Mouse (Mus musculus) layer of hippocampus, adult 8-10 months (tissue): ENCODE results near the gene Cntd1. TPM values are rescaled to one million over a fixed set of nuclear protein-coding genes. Genes with fewer than 3 reads are reported as not detected.

Experiments
- DNase-seq, 2 experiments: peaks; one replicate each; pipeline ENCODE4 v3.0.0; 2022; ENCODE audit warnings: low spot score in 2 of 2
- total RNA-seq, 4 experiments: library from RNA; stranded (reverse); gene quantifications; 2 replicates each; pipeline ENCODE4 v1.2.4; 2022

The Cntd1 gene
- total RNA-seq: 1 to 10 TPM in 1 of 4 experiments, under 1 TPM in 3; 0.16 to 1.4 (median 0.52) TPM

- peak; percentile 78 to 82 for DNase-seq
Observed at GRCm38 (mm10) chr11:101278223-101279192, at the start of gene Cntd1, which contains the start of gene Coa3. Gene Cntd1 (plus strand): TSS chr11:101279012. Gene Coa3 (minus strand): TSS chr11:101279114.

DNA sequence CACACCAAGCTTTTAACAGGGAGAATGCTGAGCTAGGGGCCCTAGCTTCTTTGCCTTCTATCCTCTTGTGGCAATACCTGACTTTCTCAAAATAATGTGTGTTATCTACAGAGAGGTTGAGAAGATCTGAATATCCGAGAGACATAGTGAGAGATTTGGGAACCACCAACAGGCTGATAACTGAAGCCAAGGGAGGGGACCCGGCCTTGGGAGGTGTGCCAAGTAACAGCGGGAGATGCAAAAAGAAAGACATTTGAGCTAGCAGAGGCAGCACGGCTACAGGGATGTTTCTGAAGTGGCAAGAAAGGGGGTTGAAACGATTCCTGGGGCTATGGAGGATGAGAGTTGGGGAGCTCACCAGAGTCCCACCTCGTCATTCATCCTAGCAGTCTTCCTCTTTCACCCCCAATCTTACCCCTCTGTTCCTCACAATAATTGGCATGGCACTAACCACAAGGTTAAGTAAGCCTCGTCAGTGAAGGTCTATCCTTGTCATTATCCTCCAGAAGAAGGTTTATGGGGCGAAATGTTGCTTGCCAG, 49.4 kb upstream of the Cntd1 start:
- DNase-seq: no peak

DNA sequence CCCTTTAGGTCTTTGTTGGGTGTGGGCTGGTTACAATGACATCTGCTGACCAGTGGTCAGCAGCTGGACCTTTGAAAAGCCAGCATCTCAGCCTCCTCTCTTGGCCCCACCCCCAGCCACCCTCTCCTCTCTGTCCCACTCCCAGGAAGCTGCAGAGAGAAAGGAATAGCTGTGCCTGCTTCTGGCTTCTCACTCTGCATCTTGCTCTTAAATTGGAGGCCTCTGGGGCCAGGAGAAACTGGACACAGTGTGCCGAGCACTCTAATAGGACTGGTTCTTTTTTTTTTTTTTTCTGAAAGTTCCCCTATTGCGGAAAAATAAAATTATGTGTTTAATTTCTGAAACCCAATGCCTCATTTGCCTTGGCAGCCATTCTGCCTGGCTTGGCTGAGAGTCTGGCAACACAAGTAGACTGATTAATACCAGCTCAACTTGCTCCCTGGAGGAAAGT, 48.7 kb upstream of the Cntd1 start:
- peak in 1 of 2 experiments; percentile 31 for DNase-seq

GRCm38 (mm10) chr11:101230526-101230925, 48.3 kb upstream of the Cntd1 start:
- DNase-seq: no peak

DNA sequence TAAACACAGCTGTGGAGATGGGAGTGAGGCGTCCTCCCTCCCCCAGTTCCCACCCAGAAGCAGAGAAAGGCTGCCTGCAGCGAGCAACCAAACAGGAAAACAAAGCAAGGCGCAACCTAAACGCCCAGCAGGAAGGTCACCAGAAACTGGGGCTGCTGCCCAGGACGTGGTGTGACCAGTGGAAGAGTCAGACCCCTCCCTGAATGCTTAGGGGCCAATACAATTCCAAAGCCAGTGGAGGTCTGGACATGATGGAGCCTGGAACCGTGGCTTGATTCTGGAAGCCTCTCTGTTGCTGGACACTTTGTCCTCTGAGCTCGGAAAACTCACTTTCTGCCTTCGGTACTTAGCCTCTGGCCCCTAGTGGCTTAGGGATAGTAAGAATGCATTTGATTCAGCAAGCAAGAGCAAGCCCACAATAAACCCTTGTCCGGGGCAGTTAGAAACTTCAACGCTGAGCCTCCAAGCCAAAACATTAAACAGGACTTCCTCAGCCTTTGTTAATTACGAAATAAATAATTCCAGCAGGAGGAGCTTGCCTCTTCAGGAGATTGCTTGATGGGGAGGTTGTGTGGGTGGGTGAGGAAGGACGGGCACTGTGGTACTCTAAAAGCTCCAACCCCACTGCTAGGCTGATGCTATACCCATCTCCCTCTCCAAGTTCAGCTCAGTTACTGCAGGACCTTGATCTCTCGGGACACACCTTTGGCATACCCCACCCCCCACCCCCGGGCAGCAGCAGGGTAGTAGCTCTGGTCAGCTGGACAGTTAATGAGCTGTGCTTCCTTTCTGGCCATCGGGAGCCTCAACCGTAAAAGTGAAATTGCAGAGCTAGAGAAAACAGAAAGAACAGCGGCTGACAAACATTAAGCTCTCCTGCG, 47.6 kb upstream of the Cntd1 start:
- peak in 1 of 2 experiments; percentile 21 for DNase-seq

DNA sequence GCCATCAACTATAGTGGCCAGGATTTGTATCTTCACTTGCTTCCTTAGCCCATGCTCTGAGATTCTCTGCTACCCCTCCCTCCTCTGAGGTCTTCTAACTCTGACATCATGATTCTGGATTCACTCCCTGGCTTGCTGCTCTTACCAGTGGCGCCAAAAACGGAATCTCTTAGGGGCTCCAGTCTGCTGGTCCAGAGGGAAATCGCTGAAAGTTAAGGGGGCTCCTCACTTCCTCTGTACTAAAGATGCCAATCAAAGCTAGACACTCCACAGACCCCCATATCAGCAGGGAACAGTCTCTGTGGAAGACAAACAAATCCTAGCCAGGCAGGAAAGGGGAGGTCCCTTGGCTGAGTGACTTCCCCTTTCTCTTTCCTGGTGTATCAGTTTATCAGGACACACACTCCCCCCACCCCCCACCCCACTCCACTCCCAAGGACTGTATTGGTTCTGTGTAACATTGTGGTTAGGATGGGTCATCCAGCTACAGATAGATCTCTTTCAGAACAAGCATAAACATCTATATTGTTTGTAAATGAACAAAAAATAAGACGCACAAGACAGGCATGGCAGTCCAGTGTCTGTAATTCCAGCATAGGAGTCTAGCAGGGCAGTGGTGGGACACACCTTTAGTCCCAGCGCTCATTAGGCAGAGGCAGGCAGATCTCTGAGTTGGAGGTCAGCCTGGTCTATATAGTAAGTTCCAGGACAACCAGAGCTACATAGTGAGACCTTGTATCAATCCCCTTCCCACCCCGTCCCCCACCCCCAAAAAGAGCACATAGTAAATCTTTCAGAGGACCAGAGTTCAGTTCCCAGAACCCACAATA, 46.6 kb upstream of the Cntd1 start:
- no peak for DNase-seq

DNA sequence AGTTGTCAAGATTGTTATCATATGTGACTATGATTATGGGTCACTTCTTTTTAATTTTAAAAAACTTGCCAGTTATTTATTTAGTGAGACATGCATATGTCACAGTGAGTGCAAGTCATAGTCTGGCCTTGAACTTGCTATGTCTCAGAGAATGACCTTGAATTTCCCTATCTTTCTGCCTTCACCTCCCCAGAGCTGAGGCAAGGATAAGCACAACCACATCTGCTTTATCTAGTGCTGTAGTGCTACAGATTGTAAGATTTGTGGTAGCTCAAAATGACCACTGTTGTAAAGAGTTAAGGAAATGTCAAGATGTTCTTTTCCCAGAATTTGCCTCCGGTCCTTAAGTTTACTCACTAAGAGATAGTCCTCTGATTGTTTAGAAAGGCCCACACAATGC, 45.6 kb upstream of the Cntd1 start:
- DNase-seq: no peak

- no peak for DNase-seq
Observed at GRCm38 (mm10) chr11:101234124-101234523, 44.7 kb upstream of the Cntd1 start.

GRCm38 (mm10) chr11:101235429-101235828, 43.4 kb upstream of the Cntd1 start:
- DNase-seq: no peak

DNA sequence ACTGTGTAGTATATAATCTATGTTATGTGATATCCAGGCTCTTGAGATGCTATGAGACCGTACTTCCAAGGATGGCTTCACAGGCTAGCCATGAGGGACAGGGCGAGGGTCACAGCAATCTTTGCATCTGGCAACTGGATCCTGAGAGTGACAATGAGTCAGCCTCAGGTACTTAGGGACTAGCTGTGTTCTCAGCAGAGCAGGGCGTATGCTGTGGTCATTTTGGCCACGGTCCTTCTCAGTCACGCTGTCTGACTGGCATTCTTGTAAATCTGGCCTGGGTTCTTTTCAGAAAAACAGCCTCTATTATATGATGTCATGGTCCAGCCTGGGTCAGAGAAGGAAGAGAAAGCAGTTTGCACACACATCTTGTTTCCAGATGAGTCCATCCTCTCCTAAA, 42.0 kb upstream of the Cntd1 start:
- DNase-seq: no peak

DNA sequence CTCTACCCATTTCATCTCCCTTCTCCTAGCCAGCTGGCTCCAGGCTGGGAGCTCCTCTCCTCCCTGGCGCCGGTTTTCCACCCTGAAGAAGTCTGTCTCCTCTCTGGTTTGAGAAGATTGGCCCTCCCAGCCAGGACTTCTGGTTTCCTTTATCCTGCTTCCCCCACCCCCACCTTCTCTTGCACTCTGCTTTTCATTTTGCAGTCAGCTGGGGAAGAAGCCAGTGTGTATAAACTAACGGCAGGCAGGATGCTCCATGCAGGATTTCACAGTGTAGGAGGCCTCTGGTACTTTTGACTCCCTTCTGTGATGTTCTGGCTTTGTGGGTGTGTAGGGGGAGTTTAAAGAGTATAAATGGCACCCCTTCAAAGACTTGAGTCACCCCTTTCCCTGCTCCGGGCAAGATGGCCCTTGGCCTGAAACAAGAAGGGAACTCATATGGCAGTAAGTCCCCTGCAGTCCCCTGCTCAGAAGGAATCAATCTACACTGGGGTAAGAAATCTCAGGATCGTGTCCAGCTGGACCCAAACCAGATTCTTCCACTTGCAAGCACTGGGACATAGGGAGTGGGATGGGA, 40.7 kb upstream of the Cntd1 start:
- peak in 1 of 2 experiments; percentile 51 for DNase-seq

- no peak for DNase-seq
Observed at GRCm38 (mm10) chr11:101245071-101245470, 33.7 kb upstream of the Cntd1 start.

DNA sequence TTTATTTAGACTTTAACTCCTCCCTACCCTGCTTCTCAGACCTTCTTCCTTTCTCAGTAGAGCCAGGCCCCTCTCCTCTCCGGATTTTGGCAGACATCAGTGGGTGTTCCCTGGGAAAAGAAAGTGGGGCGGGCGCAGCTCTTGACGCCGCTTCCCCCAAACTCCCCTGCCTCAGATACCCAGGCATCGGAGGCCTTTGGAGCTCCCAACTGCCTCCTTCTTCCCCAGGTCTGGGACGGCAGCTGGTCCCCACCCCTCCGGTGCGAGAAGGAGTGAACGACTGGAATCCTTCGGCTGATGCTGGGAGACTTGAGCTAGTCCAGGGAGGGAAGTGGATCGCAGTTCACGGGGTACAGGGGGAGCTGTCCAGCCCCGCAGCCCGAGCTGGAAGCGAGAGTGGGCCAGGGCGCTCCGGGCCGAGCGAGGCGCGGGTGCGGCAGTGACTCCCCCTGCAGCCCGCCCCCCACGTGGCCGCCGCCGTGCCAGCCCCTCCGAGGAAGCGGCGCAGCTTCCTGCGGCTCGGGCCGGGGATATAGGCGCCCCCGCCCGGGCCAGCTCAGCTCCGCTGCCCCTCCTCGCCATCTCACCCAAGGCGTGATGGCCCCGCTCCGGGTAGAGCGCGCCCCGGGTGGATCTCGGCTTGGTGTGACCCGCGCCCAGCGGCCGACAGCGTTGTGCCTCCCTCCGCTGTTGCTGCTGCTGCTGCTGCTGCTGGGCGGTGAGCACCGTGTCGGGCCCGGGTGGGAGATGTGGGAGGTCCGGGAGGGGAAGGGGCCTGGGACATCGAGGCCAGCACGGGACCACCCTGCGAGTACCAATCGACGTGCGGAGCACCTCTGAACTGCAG, 32.7 kb upstream of the Cntd1 start, which contains the start of gene Ramp2:
Gene Ramp2 (plus strand): TSS at position 174 of the 847 bp plus-strand sequence.
- no peak for DNase-seq

DNA sequence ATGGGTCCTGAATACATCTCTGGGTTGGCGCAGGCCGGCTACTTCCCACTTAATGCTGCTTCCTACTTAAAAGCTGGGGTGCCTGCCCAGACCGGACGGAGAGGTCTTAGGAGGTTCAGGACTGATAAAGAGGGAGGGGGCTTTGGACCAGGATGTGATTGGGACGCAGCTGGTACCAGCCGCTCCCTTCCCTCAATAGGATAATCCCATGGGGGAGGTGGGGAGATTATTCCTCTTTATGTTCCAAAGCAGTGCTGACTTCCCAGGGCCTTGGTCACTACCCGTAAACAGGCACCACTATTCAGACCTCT, 32.2 kb upstream of the Cntd1 start:
- no peak for DNase-seq

- DNase-seq: no peak
Observed at GRCm38 (mm10) chr11:101247521-101248030, 31.2 kb upstream of the Cntd1 start.

DNA sequence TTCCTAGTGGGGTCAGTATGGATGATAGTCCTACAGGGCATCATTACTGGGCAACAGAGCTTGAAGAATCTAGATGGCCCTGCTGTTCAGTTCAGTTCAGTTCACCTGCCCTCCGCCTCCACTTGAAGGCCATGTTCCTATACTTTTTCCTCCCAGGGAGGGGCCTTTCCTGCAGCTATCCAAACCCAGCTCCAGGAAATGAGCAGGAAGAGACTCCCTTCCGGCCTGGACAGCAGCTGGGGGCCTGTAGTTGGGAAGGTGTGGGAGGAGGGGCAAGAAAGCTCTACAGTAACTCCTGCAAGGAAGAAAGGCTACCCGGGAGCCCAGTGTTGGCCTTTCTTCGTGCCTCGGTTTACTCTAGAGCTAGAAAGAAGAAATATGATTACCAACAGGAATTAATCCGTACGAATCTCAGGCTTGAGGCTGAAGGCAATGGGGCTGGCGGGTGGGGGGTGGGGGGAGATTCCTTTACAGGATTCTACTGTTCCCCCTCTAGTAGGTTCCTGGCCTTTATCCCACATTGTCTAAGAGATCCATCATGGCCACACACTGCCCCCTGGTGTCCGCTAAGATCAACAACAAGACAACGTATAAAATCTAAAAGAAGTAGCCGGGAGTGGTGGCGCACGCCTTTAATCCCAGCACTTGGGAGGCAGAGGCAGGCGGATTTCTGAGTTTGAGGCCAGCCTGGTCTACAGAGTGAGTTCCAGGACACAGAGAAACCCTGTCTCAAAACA, 30.4 kb upstream of the Cntd1 start:
- DNase-seq: peak in 1 of 2 experiments; percentile 73

DNA sequence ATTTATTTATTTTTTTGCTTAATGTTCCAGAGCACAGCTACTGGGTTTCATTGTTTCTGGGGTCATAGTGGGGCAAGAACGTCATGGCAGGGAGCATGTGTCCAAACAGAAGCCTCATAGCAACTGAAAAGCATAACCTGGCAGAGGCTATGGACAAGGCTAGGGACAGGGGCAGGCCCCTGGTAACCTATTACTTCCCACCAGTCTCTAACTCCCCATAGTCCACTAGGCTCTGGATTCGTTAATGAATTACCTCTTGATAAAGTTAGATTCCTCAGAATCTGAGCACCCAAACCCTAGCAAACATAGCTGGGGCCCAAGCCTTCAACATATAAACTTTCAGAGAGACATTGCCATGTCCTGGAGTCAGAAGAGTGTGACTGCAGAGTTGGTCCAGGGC, 27.8 kb upstream of the Cntd1 start:
- no peak for DNase-seq

GRCm38 (mm10) chr11:101252941-101253340, 25.9 kb upstream of the Cntd1 start:
- no peak for DNase-seq
